Mouse (Mus musculus) granulocyte monocyte progenitor cell, adult 5-6 weeks (primary cell): ENCODE results near the gene Gpr84. TPM values are rescaled to one million over a fixed set of nuclear protein-coding genes. Genes with fewer than 3 reads are reported as not detected.

Source experiments
- total RNA-seq, 2 experiments: library from RNA; stranded (forward) in 1 of 2; stranded (reverse) in 1 of 2; fragments of 200-712, 200-1000 nt in 1 of 2; fragments of >200 nt in 1 of 2; fragmentation: Nextera tagmentation in 1 of 2; gene quantifications; 2 replicates each; pipeline ENCODE4 v1.2.3; 2014 to 2017

Gpr84 gene
- total RNA-seq, 2 experiments from 2014 or later, result 0.77 to 1.0 TPM

Other genes starting within 250 kb of the Gpr84 start
- 3.3 and 4.7 TPM in 2 replicates for gene Smug1, start 143.5 kb downstream of the Gpr84 start, total RNA-seq (2014; fragmentation: Nextera tagmentation)
- gene Smug1, start 143.5 kb downstream of the Gpr84 start, total RNA-seq (2017), result 1.8 and 4.0 TPM in 2 replicates
- gene Cbx5, start 70.8 kb downstream of the Gpr84 start, total RNA-seq (2014; fragmentation: Nextera tagmentation), result 105 and 120 TPM in 2 replicates
- gene Cbx5, start 70.8 kb downstream of the Gpr84 start, total RNA-seq (2017), result 225 and 229 TPM in 2 replicates
- gene Hnrnpa1, start 70.2 kb downstream of the Gpr84 start, total RNA-seq (2014; fragmentation: Nextera tagmentation), result 605 and 693 TPM in 2 replicates
- 956 and 1,234 TPM in 2 replicates for gene Hnrnpa1, start 70.2 kb downstream of the Gpr84 start, total RNA-seq (2017)
- 159 and 180 TPM in 2 replicates for gene Nfe2, start 52.2 kb downstream of the Gpr84 start, total RNA-seq (2014; fragmentation: Nextera tagmentation)
- 112 and 174 TPM in 2 replicates for gene Nfe2, start 52.2 kb downstream of the Gpr84 start, total RNA-seq (2017)
- gene Copz1, start 37.9 kb downstream of the Gpr84 start, total RNA-seq (2014; fragmentation: Nextera tagmentation), result 229 and 240 TPM in 2 replicates
- gene Copz1, start 37.9 kb downstream of the Gpr84 start, total RNA-seq (2017), result 80.3 and 87.2 TPM in 2 replicates
- 17.5 and 24.9 TPM in 2 replicates for gene Zfp385a, start 29.5 kb upstream of the Gpr84 start, total RNA-seq (2014; fragmentation: Nextera tagmentation)
- gene Zfp385a, start 29.5 kb upstream of the Gpr84 start, total RNA-seq (2017), result 1.8 and 2.7 TPM in 2 replicates
- 24.7 and 29.8 TPM in 2 replicates for gene Itga5, start 56.2 kb upstream of the Gpr84 start, total RNA-seq (2014; fragmentation: Nextera tagmentation)
- gene Itga5, start 56.2 kb upstream of the Gpr84 start, total RNA-seq (2017), result 5.0 and 12.7 TPM in 2 replicates
- gene Gtsf1, start 119.9 kb upstream of the Gpr84 start, total RNA-seq (2014; fragmentation: Nextera tagmentation), result not detected in 2 replicates
- not detected in 2 replicates for gene Gtsf1, start 119.9 kb upstream of the Gpr84 start, total RNA-seq (2017)
- gene Gtsf2, start 137.9 kb upstream of the Gpr84 start, total RNA-seq (2014; fragmentation: Nextera tagmentation), result 0.86 TPM in 1 of 2 replicates, not detected in the other
- gene Gtsf2, start 137.9 kb upstream of the Gpr84 start, total RNA-seq (2017), result not detected in 2 replicates
- gene Nckap1l, start 143.2 kb upstream of the Gpr84 start, total RNA-seq (2014; fragmentation: Nextera tagmentation), result 77.4 and 94.2 TPM in 2 replicates
- gene Nckap1l, start 143.2 kb upstream of the Gpr84 start, total RNA-seq (2017), result 106 and 107 TPM in 2 replicates
- 6.6 and 7.2 TPM in 2 replicates for gene Pde1b, start 192.4 kb upstream of the Gpr84 start, total RNA-seq (2014; fragmentation: Nextera tagmentation)
- 2.3 and 3.3 TPM in 2 replicates for gene Pde1b, start 192.4 kb upstream of the Gpr84 start, total RNA-seq (2017)
- not detected in 2 replicates for gene Ppp1r1a, start 227.4 kb upstream of the Gpr84 start, total RNA-seq (2014; fragmentation: Nextera tagmentation)
- gene Ppp1r1a, start 227.4 kb upstream of the Gpr84 start, total RNA-seq (2017), result not detected in 2 replicates